Mouse (Mus musculus): ENCODE data around the gene Sec14l3. TPM values are rescaled to one million over a fixed set of nuclear protein-coding genes. Genes with fewer than 3 reads are reported as not detected.
A peak's percentile ranks its signal among the peaks of the same experiment; 100 is the strongest.

Sec14l3 gene
- total and polyA plus RNA-seq, 2 experiments from 2014 or later: 1.8 to 5.1 TPM

DNA sequence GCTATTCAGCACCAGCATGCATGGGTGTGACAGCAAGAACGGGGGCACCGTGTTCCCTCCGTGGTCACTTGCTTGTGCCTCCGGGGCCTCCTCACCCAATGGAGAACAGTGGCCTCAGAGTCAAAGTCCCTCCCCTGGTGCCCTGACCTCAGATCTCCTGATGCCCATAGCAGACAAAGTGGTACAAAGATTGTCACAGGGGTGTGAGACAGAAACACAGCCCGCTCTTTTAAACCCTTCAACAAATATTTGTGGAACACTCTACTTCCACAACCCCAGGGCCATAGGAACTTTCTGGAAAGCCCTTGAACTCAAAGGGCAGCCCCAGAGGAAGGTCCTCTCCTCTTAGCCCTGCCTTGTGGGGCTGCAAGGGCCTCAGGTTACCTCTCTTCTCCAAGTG is 57.6 kb downstream of the Sec14l3 start:
- H3K4me3 ChIP-seq (ENCODE audit: low read depth, low read length): no peak overlapping the region
- H3K4me2 ChIP-seq (ENCODE audit: low read depth, low read length, poor library complexity, severe bottlenecking): no peak overlapping the region
- no peaks in the 10 kb centered on the region for H3K36me3 ChIP-seq (ENCODE audit: insufficient read depth, low read length)
- H3K27me3 ChIP-seq (ENCODE audit: insufficient read depth, low read length): peaks cover 5% of the 10 kb centered on the region; the same call in 1 of the 2 replicates
- 88% methylated on average over 5 of the region's 5 CpGs for WGBS
- H3K9me3 ChIP-seq (ENCODE audit: low read length): peaks cover 5% of the 10 kb centered on the region; the same call in 1 of the 2 replicates
- DNase-seq (ENCODE audit: low spot score) (no peak), ATAC-seq (ENCODE audit: low FRiP score) (no peak)
- H3K4me1 ChIP-seq (ENCODE audit: insufficient read depth, low read length): peaks cover 6% of the 10 kb centered on the region
- no peak overlapping the region for H3K9ac ChIP-seq (replicated peaks; ENCODE audit: low read length, poor library complexity, severe bottlenecking)
- TF ChIP-seq CTCF (IDR thresholded peaks at IDR 0.05): no peak
- no peak overlapping the region for H3K27ac ChIP-seq (ENCODE audit: low read depth, low read length)

DNA sequence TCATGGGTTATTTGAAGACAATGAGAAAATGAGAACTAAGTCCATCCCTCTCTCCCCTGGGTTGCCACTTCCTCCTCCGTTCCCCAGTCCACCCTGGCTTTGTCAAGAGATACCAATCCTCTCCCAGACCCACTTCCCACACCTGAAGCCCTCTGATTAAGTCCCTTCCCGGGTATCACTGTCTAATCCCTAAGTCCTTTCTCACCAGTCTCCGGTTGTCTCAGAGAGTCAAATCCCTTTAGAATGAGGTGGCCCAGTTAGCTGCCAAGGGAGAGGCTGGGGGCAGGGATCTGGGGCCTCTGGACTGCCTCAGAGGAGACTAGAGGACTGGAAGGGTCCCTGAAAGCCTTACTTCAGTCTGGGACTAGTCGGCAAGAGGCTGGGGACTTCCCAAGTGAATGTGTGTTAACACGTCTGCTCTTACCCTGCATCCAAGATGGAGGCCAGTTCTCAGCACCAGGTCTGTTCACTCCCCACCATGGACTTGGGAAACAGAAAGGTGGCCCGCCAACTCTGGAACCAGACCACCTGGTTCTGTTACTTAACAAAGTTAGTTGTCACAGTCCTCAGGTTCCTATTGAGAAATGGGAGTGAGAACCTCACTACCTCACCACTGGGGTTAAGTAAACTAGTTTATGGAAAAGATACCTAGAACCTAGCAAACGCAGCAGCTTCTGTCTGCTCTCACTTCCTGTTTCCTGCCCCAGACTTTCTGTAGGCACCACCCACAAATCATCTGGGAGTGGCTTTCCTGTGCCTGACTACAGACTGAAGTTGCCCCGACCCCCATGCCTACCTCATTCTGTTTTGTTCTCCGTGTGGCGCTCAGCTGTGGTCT is 58.3 kb downstream of the Sec14l3 start, which contains the start of gene Sec14l2:
TSS of gene Sec14l2 (minus strand) at position 674 of the 838 bp plus-strand sequence.
- H3K9ac ChIP-seq (replicated peaks; ENCODE audit: low read length, poor library complexity, severe bottlenecking): no peak within 1 kb of the TSS
- no peaks in the 10 kb centered on the region for H3K4me1 ChIP-seq (ENCODE audit: insufficient read depth, low read length)
- no peak within 1 kb of the TSS for H3K4me2 ChIP-seq (ENCODE audit: low read depth, low read length, poor library complexity, severe bottlenecking)
- no peak for ATAC-seq (ENCODE audit: low FRiP score)
- peaks cover 5% of the 10 kb centered on the region; the same call in 1 of the 2 replicates for H3K9me3 ChIP-seq (ENCODE audit: low read length)
- DNase-seq (ENCODE audit: low spot score): no peak
- 68% methylated on average over 10 of the region's 10 CpGs for WGBS
- no peak for TF ChIP-seq CTCF (IDR thresholded peaks at IDR 0.05)
- H3K4me3 ChIP-seq (ENCODE audit: low read depth, low read length): no peak within 1 kb of the TSS
- no peaks in the 10 kb centered on the region for H3K36me3 ChIP-seq (ENCODE audit: insufficient read depth, low read length)
- no peak within 1 kb of the TSS for H3K27ac ChIP-seq (ENCODE audit: low read depth, low read length)
- H3K27me3 ChIP-seq (ENCODE audit: insufficient read depth, low read length): peaks cover 5% of the 10 kb centered on the region; the same call in 1 of the 2 replicates

DNA sequence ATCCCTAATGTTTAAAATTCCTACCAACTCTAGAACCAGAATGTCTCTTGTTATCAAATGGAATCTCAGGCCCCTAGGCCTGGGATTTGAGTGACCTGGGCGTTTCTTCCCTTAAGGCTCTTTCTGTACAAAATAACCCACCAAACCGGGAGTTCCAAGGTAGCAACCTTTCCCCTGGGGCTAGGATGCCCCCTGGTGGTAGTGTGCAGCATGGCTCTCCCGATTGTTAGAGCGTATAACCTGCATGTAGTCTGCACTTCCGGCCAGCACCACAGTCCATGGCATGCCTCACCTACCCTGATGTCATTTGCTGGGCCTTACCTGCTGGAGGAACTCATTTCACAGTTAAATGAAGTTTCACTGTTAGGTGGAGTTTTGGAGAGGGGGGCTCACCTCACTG is 59.3 kb downstream of the Sec14l3 start:
- Histone ChIP-seq H3K27me3 (ENCODE audit: insufficient read depth, low read length) (peaks cover 5% of the 10 kb centered on the region; the same call in 1 of the 2 replicates), H3K36me3 (ENCODE audit: insufficient read depth, low read length) (no peaks in the 10 kb centered on the region), H3K9me3 (ENCODE audit: low read length) (peaks cover 5% of the 10 kb centered on the region; the same call in 1 of the 2 replicates), H3K27ac (ENCODE audit: low read depth, low read length) (no peak overlapping the region), H3K4me3 (ENCODE audit: low read depth, low read length) (no peak overlapping the region), H3K9ac (replicated peaks; ENCODE audit: low read length, poor library complexity, severe bottlenecking) (no peak overlapping the region), H3K4me2 (ENCODE audit: low read depth, low read length, poor library complexity, severe bottlenecking) (no peak overlapping the region), H3K4me1 (ENCODE audit: insufficient read depth, low read length) (no peaks in the 10 kb centered on the region)
- ATAC-seq (ENCODE audit: low FRiP score): no peak
- WGBS: 61% methylated on average over 5 of the region's 5 CpGs
- TF ChIP-seq CTCF (IDR thresholded peaks at IDR 0.05): peak; percentile 59
- DNase-seq (ENCODE audit: low spot score): no peak

DNA sequence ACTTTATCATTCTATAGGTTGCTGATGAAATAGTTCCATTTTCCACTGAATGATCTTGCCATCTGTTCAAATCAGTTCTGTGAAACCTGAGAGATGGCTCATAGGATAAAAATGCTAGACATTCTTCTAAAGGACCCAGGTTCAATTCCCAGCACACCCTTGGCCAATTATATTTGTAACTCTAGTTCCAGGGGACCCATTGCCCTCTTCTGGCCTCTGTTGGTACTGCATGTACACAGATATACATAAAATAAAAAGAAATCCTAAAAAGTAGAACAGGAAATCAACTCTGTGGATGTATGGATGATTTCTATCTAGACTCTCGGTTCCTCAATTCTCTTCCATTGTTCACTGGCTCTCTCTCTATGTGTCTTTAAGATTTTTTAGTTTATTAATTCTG is 62.4 kb downstream of the Sec14l3 start:
- Histone ChIP-seq H3K9ac (replicated peaks; ENCODE audit: low read length, poor library complexity, severe bottlenecking) (no peak overlapping the region), H3K4me2 (ENCODE audit: low read depth, low read length, poor library complexity, severe bottlenecking) (no peak overlapping the region), H3K4me1 (ENCODE audit: insufficient read depth, low read length) (no peaks in the 10 kb centered on the region), H3K27ac (ENCODE audit: low read depth, low read length) (no peak overlapping the region), H3K27me3 (ENCODE audit: insufficient read depth, low read length) (no peaks in the 10 kb centered on the region), H3K36me3 (ENCODE audit: insufficient read depth, low read length) (no peaks in the 10 kb centered on the region), H3K9me3 (ENCODE audit: low read length) (peaks cover 5% of the 10 kb centered on the region; the same call in 1 of the 2 replicates), H3K4me3 (ENCODE audit: low read depth, low read length) (no peak overlapping the region)
- ATAC-seq (ENCODE audit: low FRiP score) (no peak), DNase-seq (ENCODE audit: low spot score) (no peak)
- TF ChIP-seq CTCF (IDR thresholded peaks at IDR 0.05): peak; percentile 35; the same call in 1 of the 2 replicates
- 83% methylated on average over 1 of the region's 1 CpGs for WGBS

Other genes starting within 250 kb of the Sec14l3 start
- gene Osbp2, start 200.9 kb upstream of the Sec14l3 start, total RNA-seq (2014; rRNA removed): 67.2 and 96.0 TPM in 2 replicates
- gene Osbp2, start 200.9 kb upstream of the Sec14l3 start, polyA plus RNA-seq (2015; fragmentation: Nextera tagmentation; extraction: Ambion mirVana): 51.8 and 52.5 TPM in 2 replicates
- gene 4921536K21Rik, start 169.7 kb upstream of the Sec14l3 start, total RNA-seq (2014; rRNA removed): 0.49 and 0.61 TPM in 2 replicates
- 0.28 and 0.41 TPM in 2 replicates for gene 4921536K21Rik, start 169.7 kb upstream of the Sec14l3 start, polyA plus RNA-seq (2015; fragmentation: Nextera tagmentation; extraction: Ambion mirVana)
- 20.7 and 23.7 TPM in 2 replicates for gene Dusp18, start 169.6 kb upstream of the Sec14l3 start, total RNA-seq (2014; rRNA removed)
- 20.5 and 24.1 TPM in 2 replicates for gene Dusp18, start 169.6 kb upstream of the Sec14l3 start, polyA plus RNA-seq (2015; fragmentation: Nextera tagmentation; extraction: Ambion mirVana)
- gene Slc35e4, start 150.2 kb upstream of the Sec14l3 start, total RNA-seq (2014; rRNA removed): 48.2 and 56.5 TPM in 2 replicates
- gene Slc35e4, start 150.2 kb upstream of the Sec14l3 start, polyA plus RNA-seq (2015; fragmentation: Nextera tagmentation; extraction: Ambion mirVana): 27.3 and 27.4 TPM in 2 replicates
- 20.9 and 28.8 TPM in 2 replicates for gene Tcn2, start 132.7 kb upstream of the Sec14l3 start, total RNA-seq (2014; rRNA removed)
- 22.0 and 27.0 TPM in 2 replicates for gene Tcn2, start 132.7 kb upstream of the Sec14l3 start, polyA plus RNA-seq (2015; fragmentation: Nextera tagmentation; extraction: Ambion mirVana)
- 36.1 and 37.7 TPM in 2 replicates for gene Pes1, start 100.9 kb upstream of the Sec14l3 start, total RNA-seq (2014; rRNA removed)
- gene Pes1, start 100.9 kb upstream of the Sec14l3 start, polyA plus RNA-seq (2015; fragmentation: Nextera tagmentation; extraction: Ambion mirVana): 49.0 TPM in 2 replicates
- gene 4930556J24Rik, start 88.1 kb upstream of the Sec14l3 start, total RNA-seq (2014; rRNA removed): 0.16 TPM in 1 of 2 replicates, not detected in the other
- 0.26 TPM in 1 of 2 replicates, not detected in the other for gene 4930556J24Rik, start 88.1 kb upstream of the Sec14l3 start, polyA plus RNA-seq (2015; fragmentation: Nextera tagmentation; extraction: Ambion mirVana)
- gene Gal3st1, start 81.2 kb upstream of the Sec14l3 start, total RNA-seq (2014; rRNA removed): 17.0 and 20.9 TPM in 2 replicates
- gene Gal3st1, start 81.2 kb upstream of the Sec14l3 start, polyA plus RNA-seq (2015; fragmentation: Nextera tagmentation; extraction: Ambion mirVana): 12.7 and 14.4 TPM in 2 replicates
- gene Sec14l4, start 33.4 kb upstream of the Sec14l3 start, total RNA-seq (2014; rRNA removed): not detected in 2 replicates
- 0.05 TPM in 1 of 2 replicates, not detected in the other for gene Sec14l4, start 33.4 kb upstream of the Sec14l3 start, polyA plus RNA-seq (2015; fragmentation: Nextera tagmentation; extraction: Ambion mirVana)
- 13.5 and 17.7 TPM in 2 replicates for gene Mtfp1, start 30.6 kb downstream of the Sec14l3 start, total RNA-seq (2014; rRNA removed)
- gene Mtfp1, start 30.6 kb downstream of the Sec14l3 start, polyA plus RNA-seq (2015; fragmentation: Nextera tagmentation; extraction: Ambion mirVana): 15.4 and 19.6 TPM in 2 replicates
- 8.2 and 13.2 TPM in 2 replicates for gene Sec14l2, start 58.6 kb downstream of the Sec14l3 start, total RNA-seq (2014; rRNA removed)
- 5.5 and 6.9 TPM in 2 replicates for gene Sec14l2, start 58.6 kb downstream of the Sec14l3 start, polyA plus RNA-seq (2015; fragmentation: Nextera tagmentation; extraction: Ambion mirVana)
- 93.8 and 112 TPM in 2 replicates for gene Rnf215, start 70.4 kb downstream of the Sec14l3 start, total RNA-seq (2014; rRNA removed)
- 49.2 and 52.9 TPM in 2 replicates for gene Rnf215, start 70.4 kb downstream of the Sec14l3 start, polyA plus RNA-seq (2015; fragmentation: Nextera tagmentation; extraction: Ambion mirVana)
- gene Ccdc157, start 95.5 kb downstream of the Sec14l3 start, total RNA-seq (2014; rRNA removed): 22.0 and 23.3 TPM in 2 replicates
- 9.0 and 10.7 TPM in 2 replicates for gene Ccdc157, start 95.5 kb downstream of the Sec14l3 start, polyA plus RNA-seq (2015; fragmentation: Nextera tagmentation; extraction: Ambion mirVana)
- gene Sf3a1, start 95.5 kb downstream of the Sec14l3 start, total RNA-seq (2014; rRNA removed): 46.0 and 49.6 TPM in 2 replicates
- 34.2 and 37.3 TPM in 2 replicates for gene Sf3a1, start 95.5 kb downstream of the Sec14l3 start, polyA plus RNA-seq (2015; fragmentation: Nextera tagmentation; extraction: Ambion mirVana)
- gene Tbc1d10a, start 121.9 kb downstream of the Sec14l3 start, total RNA-seq (2014; rRNA removed): 41.9 and 48.4 TPM in 2 replicates
- 31.9 and 36.2 TPM in 2 replicates for gene Tbc1d10a, start 121.9 kb downstream of the Sec14l3 start, polyA plus RNA-seq (2015; fragmentation: Nextera tagmentation; extraction: Ambion mirVana)
- gene Castor1, start 153.4 kb downstream of the Sec14l3 start, total RNA-seq (2014; rRNA removed): 9.7 and 10.6 TPM in 2 replicates
- gene Castor1, start 153.4 kb downstream of the Sec14l3 start, polyA plus RNA-seq (2015; fragmentation: Nextera tagmentation; extraction: Ambion mirVana): 4.9 and 7.5 TPM in 2 replicates
- 0.16 TPM in 1 of 2 replicates, not detected in the other for gene Osm, start 171.6 kb downstream of the Sec14l3 start, total RNA-seq (2014; rRNA removed)
- 0.10 and 0.14 TPM in 2 replicates for gene Osm, start 171.6 kb downstream of the Sec14l3 start, polyA plus RNA-seq (2015; fragmentation: Nextera tagmentation; extraction: Ambion mirVana)
- gene Lif, start 192.7 kb downstream of the Sec14l3 start, total RNA-seq (2014; rRNA removed): 0.05 TPM in 2 replicates
- gene Lif, start 192.7 kb downstream of the Sec14l3 start, polyA plus RNA-seq (2015; fragmentation: Nextera tagmentation; extraction: Ambion mirVana): 0.05 TPM in 1 of 2 replicates, not detected in the other